Mouse (Mus musculus): Measurements from ENCODE around the gene Hist1h3g. TPM values are rescaled to one million over a fixed set of nuclear protein-coding genes. Genes with fewer than 3 reads are reported as not detected.

The Hist1h3g gene
- total and polyA plus RNA-seq, 3 experiments, result 0.80 to 2.1 (median 0.94) TPM

GRCm38 (mm10) chr13:23510127-23510526, 25.1 kb upstream of the Hist1h3g start:
- Histone ChIP-seq H3K27ac (no peak overlapping the region), H3K36me3 (ENCODE audit: control insufficient read depth, insufficient read depth, low read length) (no peaks in the 10 kb centered on the region), H3K9ac (ENCODE audit: low read depth, low read length) (no peak overlapping the region), H3K4me1 (ENCODE audit: control insufficient read depth, insufficient read depth, low read length) (no peaks in the 10 kb centered on the region), H3K27me3 (ENCODE audit: control insufficient read depth, insufficient read depth, low read length) (no peaks in the 10 kb centered on the region), H3K79me2 (replicated peaks; ENCODE audit: control insufficient read depth, insufficient read depth, low read length) (no peaks in the 10 kb centered on the region), H3K4me3 (no peak overlapping the region)
- DNase-seq, result no peak
- WGBS, result 28% methylated on average over 1 of the region's 1 CpGs
- TF ChIP-seq EP300 (IDR thresholded peaks at IDR 0.05; ENCODE audit: insufficient read depth, low read depth, low read length), result no peak
- TF ChIP-seq POLR2A (IDR thresholded peaks at IDR 0.05; ENCODE audit: insufficient read depth, low read depth, low read length), result no peak
- no peak for TF ChIP-seq CTCF (IDR thresholded peaks at IDR 0.05)
- intact Hi-C loops (cut with DNase I), result no loop called here

GRCm38 (mm10) chr13:23513517-23513916, 21.7 kb upstream of the Hist1h3g start:
- H3K27me3 ChIP-seq (ENCODE audit: control insufficient read depth, insufficient read depth, low read length), result no peaks in the 10 kb centered on the region
- WGBS, result 81% methylated on average over 1 of the region's 1 CpGs
- intact Hi-C loops (cut with DNase I), result no loop called here
- H3K4me1 ChIP-seq (ENCODE audit: control insufficient read depth, insufficient read depth, low read length), result no peaks in the 10 kb centered on the region
- H3K36me3 ChIP-seq (ENCODE audit: control insufficient read depth, insufficient read depth, low read length), result no peaks in the 10 kb centered on the region
- no peak overlapping the region for H3K27ac ChIP-seq
- no peak overlapping the region for H3K4me3 ChIP-seq
- TF ChIP-seq EP300 (IDR thresholded peaks at IDR 0.05; ENCODE audit: insufficient read depth, low read depth, low read length), result no peak
- TF ChIP-seq CTCF (IDR thresholded peaks at IDR 0.05), result no peak
- no peak for TF ChIP-seq POLR2A (IDR thresholded peaks at IDR 0.05; ENCODE audit: insufficient read depth, low read depth, low read length)
- no peak for DNase-seq
- H3K79me2 ChIP-seq (replicated peaks; ENCODE audit: control insufficient read depth, insufficient read depth, low read length), result no peaks in the 10 kb centered on the region
- H3K9ac ChIP-seq (ENCODE audit: low read depth, low read length), result no peak overlapping the region

DNA sequence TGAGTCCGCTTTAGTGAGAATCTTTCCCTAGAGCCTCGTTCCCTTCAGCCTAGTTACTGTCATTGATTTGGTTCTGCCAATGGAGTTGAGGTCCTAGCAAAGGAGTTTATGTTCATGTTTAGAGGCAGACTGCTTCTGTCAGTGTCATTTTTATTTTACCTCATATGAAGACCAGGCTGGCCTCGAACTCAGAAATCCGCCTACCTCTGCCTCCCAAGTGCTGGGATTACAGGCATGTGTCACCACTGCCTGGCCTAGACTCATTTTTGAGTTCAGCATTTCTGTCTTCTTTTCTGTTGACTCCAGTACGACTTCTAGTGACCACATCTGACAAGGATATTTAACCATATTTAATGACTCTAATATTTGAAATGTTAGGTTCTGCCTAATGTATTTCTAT, 19.9 kb upstream of the Hist1h3g start:
- H3K36me3 ChIP-seq (ENCODE audit: control insufficient read depth, insufficient read depth, low read length), result no peaks in the 10 kb centered on the region
- no peaks in the 10 kb centered on the region; the same call in 1 of the 2 replicates for H3K4me1 ChIP-seq (ENCODE audit: control insufficient read depth, insufficient read depth, low read length)
- H3K79me2 ChIP-seq (replicated peaks; ENCODE audit: control insufficient read depth, insufficient read depth, low read length), result no peaks in the 10 kb centered on the region
- no peak for DNase-seq
- H3K4me3 ChIP-seq, result no peak overlapping the region
- intact Hi-C loops (cut with DNase I), result loop anchor here (5.0 kb wide), 1 partner anchor 148 kb away; the partner anchor contains the start of gene Zfp322a
- no peak overlapping the region for H3K27ac ChIP-seq
- H3K27me3 ChIP-seq (ENCODE audit: control insufficient read depth, insufficient read depth, low read length), result no peaks in the 10 kb centered on the region
- H3K9ac ChIP-seq (ENCODE audit: low read depth, low read length), result no peak overlapping the region
- WGBS, result 84% methylated on average over 5 of the region's 5 CpGs
- TF ChIP-seq CTCF (IDR thresholded peaks at IDR 0.05), result no peak
- no peak for TF ChIP-seq EP300 (IDR thresholded peaks at IDR 0.05; ENCODE audit: insufficient read depth, low read depth, low read length)
- no peak for TF ChIP-seq POLR2A (IDR thresholded peaks at IDR 0.05; ENCODE audit: insufficient read depth, low read depth, low read length)

DNA sequence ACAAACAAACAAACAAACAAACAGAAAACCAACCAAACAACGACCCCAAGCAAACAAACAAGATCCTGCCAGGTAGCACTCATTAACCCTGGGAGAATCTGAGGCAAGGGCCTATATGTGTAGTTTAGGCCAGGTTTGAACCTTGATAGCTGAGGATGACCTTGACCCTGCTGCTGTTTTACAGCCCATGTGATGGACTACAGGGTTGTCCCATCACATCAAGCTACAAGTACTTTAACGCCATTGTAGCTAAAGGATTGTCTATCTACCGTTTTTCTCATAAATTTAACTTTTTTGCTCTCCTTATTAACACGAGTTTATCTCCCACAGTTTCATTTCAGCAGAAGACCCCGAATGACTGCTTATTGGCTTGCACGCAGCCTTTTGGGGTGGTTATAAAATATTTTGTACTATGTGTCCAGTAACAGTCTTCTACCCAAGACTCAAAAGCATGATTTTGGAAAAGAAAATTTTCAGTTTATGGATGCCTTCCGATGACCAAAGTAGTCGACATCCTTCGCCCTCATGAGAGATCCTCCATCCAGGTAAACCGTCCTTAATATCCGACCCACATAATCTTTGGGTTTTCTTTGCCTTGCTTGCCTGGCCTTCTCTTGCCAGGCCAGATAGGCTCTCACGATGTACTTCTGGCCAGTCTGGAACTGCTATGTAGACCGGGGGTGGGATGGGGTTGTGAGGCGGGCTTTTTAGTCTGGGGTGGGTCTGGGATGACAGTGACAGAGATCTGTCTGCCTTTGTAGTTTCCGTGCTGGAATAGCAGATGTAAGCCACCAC, 19.2 kb upstream of the Hist1h3g start:
- Histone ChIP-seq H3K9ac (ENCODE audit: low read depth, low read length) (no peak overlapping the region), H3K36me3 (ENCODE audit: control insufficient read depth, insufficient read depth, low read length) (no peaks in the 10 kb centered on the region), H3K79me2 (replicated peaks; ENCODE audit: control insufficient read depth, insufficient read depth, low read length) (no peaks in the 10 kb centered on the region), H3K27me3 (ENCODE audit: control insufficient read depth, insufficient read depth, low read length) (no peaks in the 10 kb centered on the region), H3K4me3 (peak overlapping the region; percentile 53; the same call in 1 of the 2 replicates), H3K27ac (no peak overlapping the region), H3K4me1 (ENCODE audit: control insufficient read depth, insufficient read depth, low read length) (no peaks in the 10 kb centered on the region; the same call in 1 of the 2 replicates)
- TF ChIP-seq CTCF (IDR thresholded peaks at IDR 0.05) (no peak), EP300 (IDR thresholded peaks at IDR 0.05; ENCODE audit: insufficient read depth, low read depth, low read length) (no peak), POLR2A (IDR thresholded peaks at IDR 0.05; ENCODE audit: insufficient read depth, low read depth, low read length) (no peak)
- intact Hi-C loops (cut with DNase I), result loop anchor here (2.0 to 5.0 kb wide), 2 partner anchors 63 to 149 kb away; partner anchors contain the start of gene Zfp322a
- DNase-seq, result no peak
- 64% methylated on average over 15 of the region's 15 CpGs for WGBS

- DNase-seq, result peak; percentile 78 to 86
- WGBS, result under 1% methylated on average over 19 of the region's 19 CpGs
- Histone ChIP-seq H3K27me3 (ENCODE audit: control insufficient read depth, insufficient read depth, low read length) (no peaks in the 10 kb centered on the region), H3K27ac (peak overlapping the region; percentile 76), H3K4me3 (peak overlapping the region; percentile 53), H3K79me2 (replicated peaks; ENCODE audit: control insufficient read depth, insufficient read depth, low read length) (no peaks in the 10 kb centered on the region), H3K9ac (ENCODE audit: low read depth, low read length) (peak overlapping the region; percentile 73), H3K36me3 (ENCODE audit: control insufficient read depth, insufficient read depth, low read length) (no peaks in the 10 kb centered on the region), H3K4me1 (ENCODE audit: control insufficient read depth, insufficient read depth, low read length) (no peaks in the 10 kb centered on the region; the same call in 1 of the 2 replicates)
- 0 out of 2 replicates have a peak, but pooled peaks have one; percentile 65 for TF ChIP-seq EP300 (IDR thresholded peaks at IDR 0.05; ENCODE audit: insufficient read depth, low read depth, low read length)
- no peak for TF ChIP-seq POLR2A (IDR thresholded peaks at IDR 0.05; ENCODE audit: insufficient read depth, low read depth, low read length)
- intact Hi-C loops (cut with DNase I), result loop anchor here (2.0 to 5.0 kb wide), 2 partner anchors 64 to 150 kb away; partner anchors contain the start of gene Zfp322a
Observed at GRCm38 (mm10) chr13:23516822-23517602, 18.2 kb upstream of the Hist1h3g start.
